Mouse (Mus musculus): ENCODE data around the gene Bud13. TPM values are rescaled to one million over a fixed set of nuclear protein-coding genes. Genes with fewer than 3 reads are reported as not detected.
A peak's percentile ranks its signal among the peaks of the same experiment; 100 is the strongest.

Bud13 gene
- polyA plus RNA-seq, 1 experiment: 7.0 TPM

DNA sequence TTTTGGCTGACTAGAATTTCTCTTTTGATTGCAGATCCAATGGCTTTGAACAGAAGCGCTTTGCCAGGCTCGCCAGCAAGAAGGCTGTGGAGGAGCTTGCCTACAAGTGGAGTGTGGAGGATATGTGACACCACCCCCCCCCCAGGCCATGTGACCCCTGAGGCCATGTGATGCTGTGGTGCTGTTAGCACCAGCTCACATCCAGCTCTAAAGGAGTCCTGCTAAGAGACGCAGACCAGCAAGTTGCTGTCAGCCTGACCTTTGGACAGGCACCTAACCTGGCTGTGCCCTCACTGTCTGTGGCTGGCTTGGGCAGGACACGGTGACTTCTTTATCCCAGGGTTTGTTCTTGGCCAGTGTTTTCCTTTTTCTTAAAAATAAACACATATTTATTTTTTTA lies 15.6 kb downstream of the Bud13 start:
- H3K36me3 ChIP-seq (ENCODE audit: control insufficient read depth, insufficient read depth, low read length): peaks cover 36% of the 10 kb centered on the region
- WGBS: 88% methylated on average over 4 of the region's 4 CpGs
- H3K27ac ChIP-seq (ENCODE audit: insufficient read depth, low read depth, low read length): no peak overlapping the region
- TF ChIP-seq POLR2A (IDR thresholded peaks at IDR 0.05; ENCODE audit: low read depth, low read length): no peak
- TF ChIP-seq CTCF (IDR thresholded peaks at IDR 0.05; ENCODE audit: extremely low read depth, insufficient read length, insufficient replicate concordance, low read depth, low read length): no peak
- no peaks in the 10 kb centered on the region for H3K4me1 ChIP-seq (ENCODE audit: control insufficient read depth, insufficient read depth, insufficient read length, low read length)
- no peaks in the 10 kb centered on the region for H3K27me3 ChIP-seq (ENCODE audit: control insufficient read depth, insufficient read depth, low read length)
- no peak overlapping the region for H3K4me3 ChIP-seq (ENCODE audit: low read depth, low read length)

DNA sequence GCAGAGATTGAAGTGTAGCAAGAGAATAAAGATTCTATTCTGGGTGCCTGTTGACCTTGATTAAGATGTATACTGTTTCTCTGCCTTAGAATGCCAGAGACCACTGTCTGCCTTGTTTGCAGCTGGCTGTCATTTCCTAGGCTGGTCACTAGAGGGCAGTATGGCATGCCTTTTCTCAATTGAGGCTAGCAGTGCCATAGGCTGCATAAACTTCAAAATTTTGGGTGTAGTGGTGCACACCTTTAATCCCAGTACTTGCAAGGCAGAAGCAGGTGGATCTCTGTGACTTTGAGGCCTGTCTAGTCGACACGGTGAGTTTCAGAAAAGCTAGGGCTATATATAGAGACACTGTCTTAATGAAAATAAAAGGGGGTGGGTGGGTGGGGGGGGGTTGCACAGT lies 19.3 kb downstream of the Bud13 start:
- Histone ChIP-seq H3K27ac (ENCODE audit: insufficient read depth, low read depth, low read length) (no peak overlapping the region), H3K36me3 (ENCODE audit: control insufficient read depth, insufficient read depth, low read length) (peaks cover 19% of the 10 kb centered on the region), H3K4me3 (ENCODE audit: low read depth, low read length) (no peak overlapping the region), H3K4me1 (ENCODE audit: control insufficient read depth, insufficient read depth, insufficient read length, low read length) (no peaks in the 10 kb centered on the region), H3K27me3 (ENCODE audit: control insufficient read depth, insufficient read depth, low read length) (no peaks in the 10 kb centered on the region)
- TF ChIP-seq POLR2A (IDR thresholded peaks at IDR 0.05; ENCODE audit: low read depth, low read length) (no peak), CTCF (IDR thresholded peaks at IDR 0.05; ENCODE audit: extremely low read depth, insufficient read length, insufficient replicate concordance, low read depth, low read length) (peak; percentile 81; the same call in 1 of the 2 replicates)
- WGBS: 7% methylated on average over 2 of the region's 2 CpGs

DNA sequence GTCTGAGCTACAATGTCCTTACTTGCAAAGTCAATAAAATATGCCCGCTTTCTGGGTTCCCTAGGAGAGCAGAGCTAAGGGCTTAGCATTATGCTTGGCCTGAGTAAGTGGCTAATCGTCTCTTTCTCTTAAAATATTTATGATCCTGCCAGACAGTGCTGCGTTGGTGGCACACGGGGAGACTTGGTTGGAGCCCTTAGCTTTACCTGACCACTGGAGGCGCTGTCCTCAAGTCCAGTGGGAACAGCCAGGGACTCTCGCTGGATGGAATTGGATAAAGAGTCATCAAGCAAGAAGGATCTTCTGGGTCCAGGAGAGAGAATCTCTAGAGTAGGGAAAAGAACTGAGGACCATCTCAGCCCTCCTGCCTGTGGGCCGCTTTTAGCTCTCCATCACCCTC lies 26.3 kb downstream of the Bud13 start:
- 14% methylated on average over 7 of the region's 7 CpGs for WGBS

DNA sequence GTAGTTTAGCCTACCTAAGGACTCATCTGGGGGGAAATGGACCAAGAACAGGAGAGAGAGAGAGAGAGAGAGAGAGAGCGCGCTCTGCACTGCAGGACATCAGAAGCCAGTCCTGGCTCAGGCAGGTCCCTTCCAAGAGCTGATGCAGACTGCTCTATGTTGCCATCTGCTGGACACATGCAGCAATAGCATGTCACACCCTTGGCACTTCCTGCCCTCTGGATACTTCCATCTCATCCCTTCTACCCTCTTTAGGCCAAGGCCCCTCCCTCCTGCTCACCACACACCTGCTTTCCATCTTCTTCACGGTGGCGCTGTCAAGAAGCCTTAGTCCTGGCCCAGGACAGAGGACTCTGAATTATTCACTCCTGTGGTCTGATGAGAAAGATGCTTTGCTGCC lies 31.7 kb downstream of the Bud13 start:
- TF ChIP-seq CTCF (IDR thresholded peaks at IDR 0.05; ENCODE audit: extremely low read depth, insufficient read length, insufficient replicate concordance, low read depth, low read length): peak; percentile 88
- no peak for TF ChIP-seq POLR2A (IDR thresholded peaks at IDR 0.05; ENCODE audit: low read depth, low read length)
- no peak overlapping the region for H3K27ac ChIP-seq (ENCODE audit: insufficient read depth, low read depth, low read length)
- no peak overlapping the region for H3K4me3 ChIP-seq (ENCODE audit: low read depth, low read length)
- WGBS: 15% methylated on average over 4 of the region's 4 CpGs
- H3K27me3 ChIP-seq (ENCODE audit: control insufficient read depth, insufficient read depth, low read length): no peaks in the 10 kb centered on the region
- no peaks in the 10 kb centered on the region for H3K4me1 ChIP-seq (ENCODE audit: control insufficient read depth, insufficient read depth, insufficient read length, low read length)
- H3K36me3 ChIP-seq (ENCODE audit: control insufficient read depth, insufficient read depth, low read length): no peaks in the 10 kb centered on the region

More for the DNA sequence above, 26.3 kb downstream of the Bud13 start:
- no peaks in the 10 kb centered on the region for H3K4me1 ChIP-seq (ENCODE audit: control insufficient read depth, insufficient read depth, insufficient read length, low read length)
- no peak for TF ChIP-seq POLR2A (IDR thresholded peaks at IDR 0.05; ENCODE audit: low read depth, low read length)
- TF ChIP-seq CTCF (IDR thresholded peaks at IDR 0.05; ENCODE audit: extremely low read depth, insufficient read length, insufficient replicate concordance, low read depth, low read length): peak; percentile 63; the same call in 1 of the 2 replicates
- H3K36me3 ChIP-seq (ENCODE audit: control insufficient read depth, insufficient read depth, low read length): no peaks in the 10 kb centered on the region
- no peaks in the 10 kb centered on the region for H3K27me3 ChIP-seq (ENCODE audit: control insufficient read depth, insufficient read depth, low read length)
- H3K4me3 ChIP-seq (ENCODE audit: low read depth, low read length): no peak overlapping the region
- no peak overlapping the region for H3K27ac ChIP-seq (ENCODE audit: insufficient read depth, low read depth, low read length)

DNA sequence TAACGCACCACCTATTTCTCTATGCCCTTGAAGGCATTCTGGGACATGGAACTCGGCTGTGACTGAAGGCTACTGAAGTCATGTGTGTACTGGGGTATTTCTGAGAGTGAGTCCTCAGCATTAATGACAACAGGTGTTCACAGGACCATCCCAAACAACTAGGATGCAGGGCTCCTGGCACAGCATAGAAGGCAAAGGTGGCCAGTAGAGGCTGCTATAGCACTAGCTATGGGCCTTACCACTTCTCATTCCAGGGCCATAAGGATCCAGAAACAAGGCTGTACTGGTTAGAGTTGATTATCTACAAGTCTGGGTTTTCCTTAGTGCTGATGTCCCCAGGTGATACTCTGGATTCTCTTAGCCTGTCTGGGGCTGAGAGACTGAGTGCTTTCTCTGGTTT lies 32.1 kb downstream of the Bud13 start:
- WGBS: 43% methylated on average over 2 of the region's 2 CpGs
- no peaks in the 10 kb centered on the region for H3K36me3 ChIP-seq (ENCODE audit: control insufficient read depth, insufficient read depth, low read length)
- H3K27me3 ChIP-seq (ENCODE audit: control insufficient read depth, insufficient read depth, low read length): no peaks in the 10 kb centered on the region
- no peak for TF ChIP-seq POLR2A (IDR thresholded peaks at IDR 0.05; ENCODE audit: low read depth, low read length)
- no peak for TF ChIP-seq CTCF (IDR thresholded peaks at IDR 0.05; ENCODE audit: extremely low read depth, insufficient read length, insufficient replicate concordance, low read depth, low read length)
- no peak overlapping the region for H3K4me3 ChIP-seq (ENCODE audit: low read depth, low read length)
- no peaks in the 10 kb centered on the region for H3K4me1 ChIP-seq (ENCODE audit: control insufficient read depth, insufficient read depth, insufficient read length, low read length)
- no peak overlapping the region for H3K27ac ChIP-seq (ENCODE audit: insufficient read depth, low read depth, low read length)

DNA sequence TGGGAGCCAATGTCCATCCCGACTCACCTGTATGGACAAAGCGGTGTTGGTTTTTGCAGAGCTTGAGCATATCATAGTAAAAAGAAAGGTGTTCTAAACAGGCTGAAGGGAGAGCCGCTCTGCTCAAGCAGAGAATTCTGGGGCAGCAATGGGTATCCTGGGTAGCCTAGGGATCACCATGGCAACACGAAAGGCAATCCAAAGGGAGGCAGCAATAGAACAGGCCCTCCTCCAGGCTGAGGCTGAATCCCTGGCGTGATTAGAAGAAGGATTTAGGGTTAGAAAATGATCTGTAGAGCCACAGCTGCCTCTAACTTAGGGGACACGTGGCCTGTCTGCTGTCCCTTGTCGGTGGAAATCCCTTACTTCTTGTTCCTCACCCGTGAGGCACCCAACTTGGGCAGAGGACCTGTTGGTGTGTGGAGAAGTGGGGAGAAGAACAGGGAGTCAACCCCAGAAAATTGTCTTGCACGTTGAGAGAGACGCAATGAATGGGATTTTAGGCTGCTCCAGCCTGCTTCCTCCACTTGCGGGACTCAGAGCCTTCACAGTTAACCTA lies 33.1 kb downstream of the Bud13 start:
- no peaks in the 10 kb centered on the region for H3K27me3 ChIP-seq (ENCODE audit: control insufficient read depth, insufficient read depth, low read length)
- no peak overlapping the region for H3K4me3 ChIP-seq (ENCODE audit: low read depth, low read length)
- no peak overlapping the region for H3K27ac ChIP-seq (ENCODE audit: insufficient read depth, low read depth, low read length)
- H3K4me1 ChIP-seq (ENCODE audit: control insufficient read depth, insufficient read depth, insufficient read length, low read length): no peaks in the 10 kb centered on the region
- no peak for TF ChIP-seq POLR2A (IDR thresholded peaks at IDR 0.05; ENCODE audit: low read depth, low read length)
- TF ChIP-seq CTCF (IDR thresholded peaks at IDR 0.05; ENCODE audit: extremely low read depth, insufficient read length, insufficient replicate concordance, low read depth, low read length): no peak
- no peaks in the 10 kb centered on the region for H3K36me3 ChIP-seq (ENCODE audit: control insufficient read depth, insufficient read depth, low read length)
- WGBS: 65% methylated on average over 11 of the region's 11 CpGs

DNA sequence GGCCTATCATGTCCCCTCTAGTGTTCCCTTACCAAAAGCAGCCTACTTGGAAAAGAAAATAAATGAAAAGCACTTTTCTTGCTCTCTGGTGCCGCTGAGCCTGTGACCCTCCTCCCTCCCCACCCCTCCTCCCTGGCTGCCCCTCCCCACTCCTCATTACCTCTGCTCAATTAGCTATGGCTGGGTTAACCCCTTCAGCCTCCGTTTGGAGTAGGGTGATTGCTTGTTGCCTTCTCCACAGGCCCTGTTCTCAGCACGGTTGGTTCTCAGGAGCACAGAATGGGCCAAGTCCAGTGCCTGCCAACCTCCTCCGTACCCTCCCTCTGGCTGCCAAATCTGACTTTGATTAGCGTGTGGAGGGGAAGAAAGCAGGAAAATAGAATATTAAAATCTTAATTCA lies 33.6 kb downstream of the Bud13 start:
- no peaks in the 10 kb centered on the region for H3K4me1 ChIP-seq (ENCODE audit: control insufficient read depth, insufficient read depth, insufficient read length, low read length)
- H3K27me3 ChIP-seq (ENCODE audit: control insufficient read depth, insufficient read depth, low read length): no peaks in the 10 kb centered on the region
- no peak for TF ChIP-seq POLR2A (IDR thresholded peaks at IDR 0.05; ENCODE audit: low read depth, low read length)
- no peak for TF ChIP-seq CTCF (IDR thresholded peaks at IDR 0.05; ENCODE audit: extremely low read depth, insufficient read length, insufficient replicate concordance, low read depth, low read length)
- no peaks in the 10 kb centered on the region for H3K36me3 ChIP-seq (ENCODE audit: control insufficient read depth, insufficient read depth, low read length)
- no peak overlapping the region for H3K4me3 ChIP-seq (ENCODE audit: low read depth, low read length)
- H3K27ac ChIP-seq (ENCODE audit: insufficient read depth, low read depth, low read length): no peak overlapping the region
- 40% methylated on average over 5 of the region's 5 CpGs for WGBS

Data from small intestine, adult 2 months (tissue).